Mouse (Mus musculus) C3H10T1/2 (cell line): ENCODE data around the gene Pex10. TPM values are rescaled to one million over a fixed set of nuclear protein-coding genes. Genes with fewer than 3 reads are reported as not detected.

Experiments
- polyA plus RNA-seq, 2 experiments: library from polyadenylated mRNA; unstranded; fragments of >200 nt; fragmentation: generic; extraction: Trizol; gene quantifications; one replicate each; pipeline ENCODE4 v1.2.1; 2012; ENCODE audit warnings: missing spikeins in 2 of 2

Gene Pex10
- 1 to 10 TPM; 7.1 to 9.7 TPM for polyA plus RNA-seq

DNA sequence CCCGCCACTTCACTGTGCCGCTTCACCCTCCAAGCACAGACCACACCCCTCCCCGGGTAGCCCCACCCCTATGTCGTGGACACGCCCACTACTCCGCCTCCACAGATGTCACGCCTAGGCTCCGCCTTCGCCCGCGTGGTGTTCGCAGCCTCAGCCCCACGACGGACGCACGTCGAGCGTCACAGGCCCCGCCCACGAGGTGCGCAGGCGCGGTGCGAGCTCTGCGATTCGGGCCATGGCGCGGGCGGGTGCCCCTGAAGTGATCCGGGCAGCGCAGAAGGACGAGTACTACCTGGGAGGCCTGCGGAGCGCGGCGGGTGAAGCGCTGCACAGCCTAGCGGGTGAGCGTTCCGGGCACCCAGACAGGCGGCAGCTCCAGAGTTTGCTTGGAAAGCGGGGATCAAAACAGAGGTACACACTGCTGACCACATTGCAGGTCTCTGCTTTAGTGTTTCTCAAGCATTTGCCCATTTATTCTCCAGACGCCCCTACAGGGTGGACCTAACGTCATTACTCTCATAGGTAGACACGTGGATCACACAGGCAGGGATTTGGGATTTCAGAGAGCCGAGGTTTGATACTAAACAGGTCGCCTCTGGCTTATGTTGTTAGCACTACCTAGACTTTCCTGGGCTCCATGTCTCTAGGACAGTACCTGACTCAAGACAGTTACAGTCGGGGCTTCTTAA is at the start of gene Pex10:
Pex10 (plus strand) TSS at position 183 of the 689 bp plus-strand sequence.

DNA sequence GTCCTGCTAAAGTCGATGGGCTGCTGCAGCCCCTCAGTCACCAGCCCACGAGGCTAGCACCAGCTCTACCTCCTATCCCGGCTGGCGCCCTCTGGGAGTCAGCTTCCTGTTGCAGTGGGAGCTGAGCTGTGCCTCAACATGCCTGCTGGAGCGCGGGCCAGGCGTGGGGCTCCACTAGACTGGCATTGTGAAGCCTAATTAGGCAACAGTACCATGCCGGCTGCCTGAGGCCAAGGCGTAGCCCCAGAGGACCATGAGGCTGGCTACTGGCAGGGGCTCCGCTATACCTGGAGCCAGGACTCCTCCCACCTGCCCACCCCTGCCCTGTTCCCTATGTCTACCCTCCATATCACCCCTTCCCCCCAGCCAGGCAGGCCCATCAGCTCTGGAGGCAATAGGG is 10.1 kb upstream of the Pex10 start, which contains the start of gene Plch2:
Plch2 (minus strand) TSS at position 61 of the 400 bp plus-strand sequence.

GRCm38 (mm10) chr4:155086108-155087024 is 19.6 kb downstream of the Pex10 start, which contains the start of the genes Rer1 and Morn1:
TSS of gene Rer1 (minus strand) at chr4:155086382.
TSS of gene Morn1 (plus strand) at chr4:155086577.

Other genes starting within 250 kb of the Pex10 start
- gene Ttc34, start 229.6 kb upstream of the Pex10 start, polyA plus RNA-seq = not detected
- under 1 TPM; 0.05 to 0.06 TPM for gene Mmel1, start 197.4 kb upstream of the Pex10 start, polyA plus RNA-seq
- under 1 TPM in 1 of 2 experiments, not detected in 1; 0.05 TPM for gene Fam213b, start 167.9 kb upstream of the Pex10 start, polyA plus RNA-seq
- 1 to 10 TPM in 1 of 2 experiments, not detected in 1; 4.8 TPM for gene Tnfrsf14, start 138.5 kb upstream of the Pex10 start, polyA plus RNA-seq
- not detected for gene Hes5, start 106.1 kb upstream of the Pex10 start, polyA plus RNA-seq
- gene Pank4, start 102.9 kb upstream of the Pex10 start, polyA plus RNA-seq = 10 to 100 TPM in 1 of 2 experiments, 1 to 10 TPM in 1; 7.6 to 20.0 TPM
- gene Plch2, start 10.2 kb upstream of the Pex10 start, polyA plus RNA-seq = under 1 TPM; 0.06 to 0.25 TPM
- 10 to 100 TPM; 59.3 to 90.2 TPM for gene Rer1, start 19.4 kb downstream of the Pex10 start, polyA plus RNA-seq
- 1 to 10 TPM in 1 of 2 experiments, under 1 TPM in 1; 0.71 to 2.8 TPM for gene Morn1, start 19.6 kb downstream of the Pex10 start, polyA plus RNA-seq
- gene Ski, start 155.6 kb downstream of the Pex10 start, polyA plus RNA-seq = 10 to 100 TPM; 11.9 to 61.3 TPM
- gene Faap20, start 182.8 kb downstream of the Pex10 start, polyA plus RNA-seq = 10 to 100 TPM; 34.6 to 41.6 TPM